Mouse (Mus musculus) hindbrain, postnatal 0 days (tissue): Measurements from ENCODE around the gene Rnf115. TPM values are rescaled to one million over a fixed set of nuclear protein-coding genes. Genes with fewer than 3 reads are reported as not detected.

Source experiments
- ATAC-seq: fragments of 200-750 bp; cut with Nextera tagmentation; 2 replicates; pipeline ENCODE4 v1.8.0; 2017; ENCODE audit warnings: mild to moderate bottlenecking, moderate TSS enrichment, moderate library complexity
- DNase-seq: peaks from one replicate; pipeline ENCODE4 v3.0.0-alpha.2; 2015; ENCODE audit warnings: low spot score
- H3K27ac ChIP-seq: fragments of 300-500 bp; sonication (generic); 2 replicates; pipeline ENCODE4 v1.5.1; 2014; ENCODE audit warnings: mild to moderate bottlenecking
- H3K27me3 ChIP-seq: fragments of 300-500 bp; sonication (generic); 2 replicates; pipeline ENCODE4 v1.6.1; 2014; ENCODE audit warnings: low read length, mixed read lengths; ENCODE audit not compliant: insufficient read depth
- H3K36me3 ChIP-seq: fragments of 300-500 bp; sonication (generic); 2 replicates; pipeline ENCODE4 v1.6.1; 2014; ENCODE audit warnings: low read length, mixed read lengths; ENCODE audit not compliant: insufficient read depth
- H3K4me1 ChIP-seq: fragments of 300-500 bp; sonication (generic); 2 replicates; pipeline ENCODE4 v1.6.1; 2014; ENCODE audit warnings: antibody characterized with exemption, low read length, mixed read lengths; ENCODE audit not compliant: insufficient read depth
- H3K4me2 ChIP-seq: fragments of 300-500 bp; sonication (generic); 2 replicates; pipeline ENCODE4 v1.6.1; 2014; ENCODE audit warnings: low read depth, mild to moderate bottlenecking, low read length, moderate library complexity, mixed read lengths
- H3K4me3 ChIP-seq: fragments of 300-500 bp; sonication (generic); 2 replicates; pipeline ENCODE4 v1.5.1; 2014; ENCODE audit warnings: low read length
- H3K9ac ChIP-seq: fragments of 300-500 bp; sonication (generic); replicated peaks from 2 replicates; pipeline ENCODE4 v1.6.1; 2014; ENCODE audit warnings: mild to moderate bottlenecking, low read length, moderate library complexity, mixed read lengths
- H3K9me3 ChIP-seq: fragments of 300-500 bp; sonication (generic); 2 replicates; pipeline ENCODE4 v1.6.1; 2016; ENCODE audit warnings: low read length, mixed read lengths
- CTCF ChIP-seq: IDR thresholded peaks from 2 replicates; pipeline ENCODE4 v1.5.1; 2016; ENCODE audit warnings: antibody characterized with exemption, control low read depth, low read depth
- WGBS: fragments of 180-500 bp; shearing (Covaris S2); extraction: QIAGEN DNeasy Blood & Tissue Kit; methylation state at CpG from one replicate; pipeline ENCODE4 v1.1.7; 2014; 5-methylcytosine and 5-hydroxymethylcytosine counted together
- polyA plus RNA-seq: library from polyadenylated mRNA; unstranded; fragments of >200 nt; fragmentation: Nextera tagmentation; extraction: Ambion mirVana; gene quantifications from 2 replicates; pipeline ENCODE4 v1.2.1, GENCODE M21; 2015
- total RNA-seq: library from RNA; depleted of rRNA; stranded (reverse); fragments of >200 nt; gene quantifications from 2 replicates; pipeline ENCODE4 v1.2.3, GENCODE M21; 2014

Gene Rnf115
- total and polyA plus RNA-seq, 2 experiments from 2014 or later = 53.8 to 81.2 TPM

- no peaks in the 10 kb centered on the region for H3K4me1 ChIP-seq
- no peaks in the 10 kb centered on the region for H3K27me3 ChIP-seq
- H3K36me3 ChIP-seq = no peaks in the 10 kb centered on the region
- TF ChIP-seq CTCF = peak; percentile 29; the same call in 1 of the 2 replicates
- WGBS = 29% methylated on average over 9 of the region's 9 CpGs
- no peak overlapping the region for H3K27ac ChIP-seq
- peak; percentile 77; the same call in 1 of the 2 replicates for ATAC-seq
- peak overlapping the region; percentile 34; the same call in 1 of the 2 replicates for H3K4me2 ChIP-seq
- no peaks in the 10 kb centered on the region for H3K9me3 ChIP-seq
- H3K4me3 ChIP-seq = no peak overlapping the region
- DNase-seq = peak; percentile 48
- H3K9ac ChIP-seq = no peak overlapping the region
Measured at GRCm38 (mm10) chr3:96813106-96813505, 85.6 kb downstream of the Rnf115 start.

DNA sequence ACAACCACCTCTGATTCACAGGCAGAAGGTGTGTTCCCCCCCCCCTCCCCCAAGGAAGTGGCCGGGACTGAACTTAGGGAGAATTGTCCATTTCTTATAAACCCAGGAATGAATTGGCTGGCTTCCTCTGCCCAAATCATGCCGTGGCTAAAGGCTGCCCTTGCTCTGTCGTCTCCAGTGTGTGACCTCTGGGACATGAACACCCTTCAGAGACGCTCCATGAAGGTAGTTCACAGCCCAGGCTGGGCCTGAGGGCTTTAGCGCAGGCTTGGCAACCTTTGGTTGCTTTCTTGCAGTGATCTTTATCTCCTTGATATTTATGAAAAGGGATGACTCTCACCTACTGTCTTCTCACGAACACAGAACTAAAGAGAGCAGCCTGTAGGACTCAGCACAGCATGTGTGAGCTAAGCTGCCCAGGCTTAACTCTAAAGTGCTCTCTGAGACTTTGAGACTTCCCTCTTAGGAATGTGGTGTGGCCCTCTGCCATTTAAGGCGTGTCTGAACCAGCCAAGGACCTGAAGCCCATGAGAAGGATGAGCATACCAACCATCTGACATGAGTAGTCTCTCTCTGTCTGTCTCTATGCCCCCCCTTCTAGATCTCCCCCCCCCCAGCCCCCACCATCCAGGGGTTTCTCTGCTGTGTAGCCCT, 86.3 kb downstream of the Rnf115 start:
- TF ChIP-seq CTCF = no peak
- Histone ChIP-seq H3K36me3 (no peaks in the 10 kb centered on the region), H3K9ac (no peak overlapping the region), H3K27ac (no peak overlapping the region), H3K4me2 (peak overlapping the region; percentile 34; the same call in 1 of the 2 replicates), H3K9me3 (no peaks in the 10 kb centered on the region), H3K4me1 (no peaks in the 10 kb centered on the region), H3K27me3 (no peaks in the 10 kb centered on the region), H3K4me3 (no peak overlapping the region)
- 67% methylated on average over 7 of the region's 7 CpGs for WGBS
- DNase-seq = no peak
- peak; percentile 53; the same call in 1 of the 2 replicates for ATAC-seq

GRCm38 (mm10) chr3:96814342-96814741, 86.9 kb downstream of the Rnf115 start:
- TF ChIP-seq CTCF = no peak
- ATAC-seq = no peak
- WGBS = 58% methylated on average over 6 of the region's 6 CpGs

DNA sequence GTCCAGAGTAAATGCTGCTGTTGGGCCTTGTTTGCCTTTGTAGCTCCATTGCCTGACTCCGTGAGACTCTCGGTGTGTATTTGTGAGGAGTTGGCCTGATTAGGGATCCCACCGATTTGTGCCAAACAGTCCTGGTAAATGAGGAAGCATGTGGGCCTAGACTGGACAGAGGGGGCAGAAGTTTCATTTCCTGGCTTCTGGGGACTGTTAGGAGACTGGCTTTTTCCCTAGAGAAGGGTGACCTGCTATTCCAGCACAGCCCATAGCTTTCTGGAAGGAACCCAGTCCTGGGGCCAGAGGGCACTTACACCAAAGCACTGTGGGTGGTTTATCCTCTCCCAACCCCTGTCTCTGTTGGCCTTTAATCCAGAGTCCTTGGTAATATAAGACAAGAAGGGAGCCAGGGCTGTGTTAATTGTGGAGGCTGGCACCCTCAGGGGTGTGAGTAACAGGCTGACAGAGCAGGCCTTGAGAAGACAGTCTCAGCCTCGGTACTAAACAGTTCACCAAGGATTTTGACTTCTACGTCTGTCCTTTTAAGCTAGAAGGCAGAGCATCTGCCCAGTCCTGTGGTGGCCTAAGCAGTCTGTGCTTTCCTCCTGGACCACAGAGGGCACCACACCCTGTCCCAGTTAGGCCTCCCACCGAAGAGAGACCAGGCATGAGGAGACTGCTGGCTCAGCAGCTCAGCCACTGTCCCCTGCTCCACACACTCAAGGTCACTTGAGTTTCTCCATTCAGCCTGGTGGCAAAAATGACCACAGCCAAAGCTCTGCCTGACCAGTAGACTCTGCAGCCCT, 92.9 kb downstream of the Rnf115 start:
- ATAC-seq (no peak), DNase-seq (no peak)
- Histone ChIP-seq H3K4me3 (no peak overlapping the region), H3K4me2 (no peak overlapping the region), H3K27me3 (no peaks in the 10 kb centered on the region), H3K4me1 (no peaks in the 10 kb centered on the region), H3K27ac (no peak overlapping the region), H3K9ac (no peak overlapping the region), H3K9me3 (no peaks in the 10 kb centered on the region), H3K36me3 (no peaks in the 10 kb centered on the region)
- 79% methylated on average over 6 of the region's 6 CpGs for WGBS
- TF ChIP-seq CTCF = no peak

More at GRCm38 (mm10) chr3:96814342-96814741, 86.9 kb downstream of the Rnf115 start:
- H3K27ac ChIP-seq = no peak overlapping the region
- no peak overlapping the region for H3K9ac ChIP-seq
- no peak overlapping the region for H3K4me2 ChIP-seq
- H3K9me3 ChIP-seq = no peaks in the 10 kb centered on the region
- H3K4me1 ChIP-seq = no peaks in the 10 kb centered on the region
- DNase-seq = no peak
- no peaks in the 10 kb centered on the region for H3K36me3 ChIP-seq
- H3K4me3 ChIP-seq = no peak overlapping the region
- H3K27me3 ChIP-seq = no peaks in the 10 kb centered on the region

DNA sequence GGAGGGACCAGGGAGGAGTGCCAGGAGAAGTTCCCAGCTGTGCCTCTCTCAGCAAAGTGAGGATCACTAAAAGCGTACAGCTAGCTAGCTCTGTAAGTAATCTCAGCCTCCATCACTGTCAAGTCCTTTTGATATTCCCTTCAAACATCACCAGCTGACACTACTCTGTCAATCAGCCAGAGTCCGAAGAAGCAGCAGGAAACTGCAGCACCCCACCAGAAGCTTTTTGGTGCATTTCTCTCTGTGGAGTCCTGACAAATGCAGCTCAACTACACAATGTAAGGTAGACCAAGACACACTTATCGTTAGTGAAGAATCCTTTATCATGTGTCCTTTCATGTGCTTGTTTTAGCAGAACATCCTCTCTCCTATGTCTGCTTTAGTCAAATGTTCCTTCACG, 94.1 kb downstream of the Rnf115 start:
- Histone ChIP-seq H3K9ac (no peak overlapping the region), H3K4me2 (no peak overlapping the region), H3K27ac (no peak overlapping the region), H3K4me1 (no peaks in the 10 kb centered on the region), H3K9me3 (no peaks in the 10 kb centered on the region), H3K36me3 (no peaks in the 10 kb centered on the region), H3K4me3 (no peak overlapping the region), H3K27me3 (no peaks in the 10 kb centered on the region)
- no peak for TF ChIP-seq CTCF
- WGBS = 90% methylated on average over 4 of the region's 4 CpGs
- DNase-seq (no peak), ATAC-seq (no peak)

DNA sequence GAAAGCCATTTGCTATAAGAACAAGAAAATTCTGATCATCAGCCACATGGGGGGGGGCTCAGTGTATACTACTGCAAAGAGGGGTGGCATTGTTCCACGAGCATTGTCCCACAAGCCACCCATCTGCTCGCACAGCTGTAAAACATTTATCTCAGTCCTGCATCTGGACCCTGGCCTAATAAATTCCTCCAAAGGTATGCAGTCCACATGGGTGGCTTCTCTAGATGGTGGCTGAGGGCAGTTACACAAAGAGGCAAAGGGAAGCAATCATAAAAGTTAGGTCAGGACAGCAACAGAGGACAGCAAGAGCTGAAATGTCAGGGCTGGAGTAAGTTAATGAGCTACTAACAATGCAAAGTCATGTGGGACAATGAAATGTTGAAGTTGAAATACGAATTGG, 96.2 kb downstream of the Rnf115 start:
- Histone ChIP-seq H3K27me3 (no peaks in the 10 kb centered on the region), H3K36me3 (no peaks in the 10 kb centered on the region), H3K4me1 (0 out of 2 replicates have a peak, but pooled peaks cover 5% of the 10 kb centered on the region), H3K9me3 (no peaks in the 10 kb centered on the region), H3K27ac (no peak overlapping the region), H3K4me3 (no peak overlapping the region), H3K9ac (no peak overlapping the region), H3K4me2 (no peak overlapping the region)
- ATAC-seq = no peak
- no peak for DNase-seq
- TF ChIP-seq CTCF = no peak
- 68% methylated on average over 3 of the region's 3 CpGs for WGBS
